Mouse (Mus musculus) testis, postnatal 14 days (tissue): Measurements from ENCODE around the gene Cryba2.

Experiments
- DNase-seq: peaks from one replicate; pipeline ENCODE4 v3.0.0; 2021; ENCODE audit warnings: low spot score

The Cryba2 gene

GRCm38 (mm10) chr1:74884196-74885141 is 8.5 kb downstream of the Cryba2 start:
- DNase-seq, result no peak

- no peak for DNase-seq
These were observed 9.5 kb downstream of the Cryba2 start for GRCm38 (mm10) chr1:74883441-74883840.

GRCm38 (mm10) chr1:74882828-74883227 is 10.1 kb downstream of the Cryba2 start:
- no peak for DNase-seq

- DNase-seq, result no peak
These were observed 10.7 kb downstream of the Cryba2 start for GRCm38 (mm10) chr1:74882055-74882734.

- DNase-seq, result peak; percentile 53
These were observed 12.1 kb downstream of the Cryba2 start for GRCm38 (mm10) chr1:74880785-74881360.

- no peak for DNase-seq
These were observed 15.7 kb downstream of the Cryba2 start for GRCm38 (mm10) chr1:74877199-74877598.

- DNase-seq, result no peak
These were observed 20.7 kb downstream of the Cryba2 start for GRCm38 (mm10) chr1:74872218-74872617.

GRCm38 (mm10) chr1:74861783-74862182 is 31.2 kb downstream of the Cryba2 start:
- DNase-seq, result no peak

GRCm38 (mm10) chr1:74859223-74859984 is 33.5 kb downstream of the Cryba2 start:
- DNase-seq, result no peak

- no peak for DNase-seq
These were observed 34.1 kb downstream of the Cryba2 start for GRCm38 (mm10) chr1:74858805-74859204.

- peak; percentile 60 for DNase-seq
These were observed 34.7 kb downstream of the Cryba2 start for GRCm38 (mm10) chr1:74858171-74858719.

- no peak for DNase-seq
These were observed 35.3 kb downstream of the Cryba2 start for GRCm38 (mm10) chr1:74857677-74858076.

- DNase-seq, result no peak
These were observed 35.7 kb downstream of the Cryba2 start for GRCm38 (mm10) chr1:74857201-74857600.

GRCm38 (mm10) chr1:74856791-74857190 is 36.2 kb downstream of the Cryba2 start:
- no peak for DNase-seq

- DNase-seq, result no peak
These were observed 36.6 kb downstream of the Cryba2 start for GRCm38 (mm10) chr1:74856439-74856720.

GRCm38 (mm10) chr1:74855651-74856438 is 37.1 kb downstream of the Cryba2 start:
- no peak for DNase-seq

GRCm38 (mm10) chr1:74855156-74855555 is 37.8 kb downstream of the Cryba2 start:
- DNase-seq, result no peak

GRCm38 (mm10) chr1:74854306-74855056 is 38.5 kb downstream of the Cryba2 start, which contains the start of gene Cdk5r2:
Gene Cdk5r2 (plus strand): TSS chr1:74854934.
- peak; percentile 88 for DNase-seq

- DNase-seq, result no peak
These were observed 41.8 kb downstream of the Cryba2 start for GRCm38 (mm10) chr1:74851001-74851775.
